ENCODE assay signal across 13 mouse cellular contexts in the genomic region with DNA sequence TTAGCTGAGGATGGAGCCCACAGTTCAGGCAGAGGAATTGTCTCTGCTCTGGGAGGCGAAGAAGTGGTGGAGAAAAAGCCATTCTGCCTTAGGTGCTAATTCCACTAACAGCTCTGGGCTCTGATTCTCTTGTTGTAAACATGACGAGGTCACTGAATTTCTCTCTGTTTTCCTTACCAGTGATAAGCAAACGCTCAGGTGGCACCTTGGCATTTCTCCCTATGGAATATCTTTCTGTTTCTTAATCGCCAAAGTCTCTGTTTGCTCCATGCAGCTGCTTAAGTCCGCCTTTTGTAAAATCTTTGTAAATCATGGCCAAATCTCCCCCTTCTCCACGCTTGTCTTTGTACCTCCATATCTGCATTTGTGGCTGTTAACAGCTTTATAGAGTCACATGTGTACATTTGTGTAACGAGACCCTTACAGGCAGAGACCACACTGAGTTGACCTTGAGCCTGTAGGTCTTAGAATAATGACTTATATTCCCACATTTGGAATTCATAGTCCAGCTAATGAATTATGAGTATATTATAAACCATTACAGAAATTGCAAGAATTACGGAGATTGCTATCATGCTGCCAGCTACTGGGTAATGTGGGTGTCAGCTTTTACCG.
A peak's percentile ranks its signal among the peaks of the same experiment; 100 is the strongest.
DNase-seq lines count a peak whose midpoint lies in the region; ATAC-seq and TF ChIP-seq lines count a peak whose summit lies in the region.
"Had no signal": no experiment of that assay in that cellular context is flagged by ENCODE, and none has a peak within 500 bp of the region (broad histone marks: within the 10 kb centered on the region; RNA-seq: fewer than 3 reads in every experiment).

No protein-coding gene starts in this region.

- H3K27ac ChIP-seq in layer of hippocampus, adult 2 months: peak overlapping the region; percentile 96
- H3K27ac ChIP-seq in forebrain, embryonic 15.5 days (replicated peaks): peak overlapping the region; percentile 98
- H3K27ac ChIP-seq in midbrain, embryonic 15.5 days: peak overlapping the region; percentile 98

- H3K27me3 ChIP-seq in forebrain, embryonic 15.5 days: no peaks in the 10 kb centered on the region
- H3K27me3 ChIP-seq in midbrain, embryonic 15.5 days (replicated peaks): no peaks in the 10 kb centered on the region
- H3K27me3 ChIP-seq: CH12.LX; megakaryocyte, embryonic 14.5 days had no signal

- H3K36me3 ChIP-seq in forebrain, embryonic 15.5 days: no peaks in the 10 kb centered on the region
- no peaks in the 10 kb centered on the region for H3K36me3 ChIP-seq in midbrain, embryonic 15.5 days (replicated peaks)

- H3K4me1 ChIP-seq in forebrain, embryonic 15.5 days: peaks cover 36% of the 10 kb centered on the region
- H3K4me1 ChIP-seq in midbrain, embryonic 15.5 days: peaks cover 12% of the 10 kb centered on the region; the same call in 1 of the 2 replicates
- H3K4me1 ChIP-seq: megakaryocyte, embryonic 14.5 days had no signal

- peak overlapping the region; percentile 54 for H3K9ac ChIP-seq in forebrain, embryonic 15.5 days (replicated peaks)
- peak overlapping the region; percentile 69 for H3K9ac ChIP-seq in midbrain, embryonic 15.5 days

- no peak for TF ChIP-seq CTCF in layer of hippocampus, adult 2 months (conservative IDR thresholded peaks at IDR 0.05)

- H3K4me3 ChIP-seq in layer of hippocampus, adult 2 months: peak overlapping the region; percentile 53
- H3K4me3 ChIP-seq in forebrain, embryonic 15.5 days: peak overlapping the region; percentile 35
- peak overlapping the region; percentile 43 for H3K4me3 ChIP-seq in midbrain, embryonic 15.5 days
- H3K4me3 ChIP-seq: megakaryocyte, embryonic 14.5 days had no signal

- WGBS in forebrain, embryonic 15.5 days: 9% methylated on average over 9 of the region's 9 CpGs
- 13% methylated on average over 9 of the region's 9 CpGs for WGBS in midbrain, embryonic 15.5 days

- no peaks in the 10 kb centered on the region for H3K9me3 ChIP-seq in forebrain, embryonic 15.5 days
- H3K9me3 ChIP-seq in midbrain, embryonic 15.5 days: no peaks in the 10 kb centered on the region
- H3K9me3 ChIP-seq: megakaryocyte, embryonic 14.5 days had no signal

- peak overlapping the region; percentile 56 for H3K4me2 ChIP-seq in forebrain, embryonic 15.5 days (replicated peaks)
- peak overlapping the region; percentile 66 for H3K4me2 ChIP-seq in midbrain, embryonic 15.5 days

- ATAC-seq in forebrain, embryonic 15.5 days (replicated peaks): no peak
- no peak for ATAC-seq in midbrain, embryonic 15.5 days (replicated peaks)
- no peak for ATAC-seq in CD4-positive, CD25-positive, alpha-beta regulatory T cell, adult 4 months
- no peak for ATAC-seq in megakaryocyte-erythroid progenitor cell, adult 5-6 weeks (replicated peaks; ENCODE audit: low FRiP score, low TSS enrichment, poor library complexity, severe bottlenecking)

- DNase-seq in layer of hippocampus, adult 2 months (ENCODE audit: low spot score in 2 of 2): no peak
- no peak for DNase-seq in layer of hippocampus, adult 11-12 months (ENCODE audit: low spot score)
- peak; percentile 24 to 40 for DNase-seq in cerebellum, postnatal 25 days
- DNase-seq in adrenal gland, postnatal 36 days: no peak
- DNase-seq: gastrocnemius, postnatal 25 days; kidney, postnatal 25 days; thymus, postnatal 14 days had no signal

Comparison
In these comparisons a context has a peak if more than half of its experiments do, and no peak if none do; other contexts are left out.
1. DNase-seq: peak in cerebellum, postnatal 25 days (2 of 2); none in layer of hippocampus, adult 2 months (0 of 2), layer of hippocampus, adult 11-12 months (single experiment) and adrenal gland, postnatal 36 days (0 of 2).
2. Peak in every context shown above with its lines, with median percentiles within 50 percentile points of each other: H3K27ac ChIP-seq and H3K4me3 ChIP-seq.